Mouse (Mus musculus) Patski (cell line): ENCODE data around the gene Tdrd3. TPM values are rescaled to one million over a fixed set of nuclear protein-coding genes. Genes with fewer than 3 reads are reported as not detected.

ENCODE experiments used
- ATAC-seq: fragments of 100-300 bp; one replicate; pipeline ENCODE4 v1.8.0; 2021
- CTCF ChIA-PET: fragments of 350-600 bp; sonication (Branson Sonifier 250); formaldehyde crosslinking; loops from one replicate; lab custom pipeline; 2022; ENCODE audit warnings: inconsistent platforms; lab: Charles Lee
- POLR2A ChIA-PET: fragments of 350-600 bp; sonication (Branson Sonifier 250); formaldehyde crosslinking; loops from one replicate; lab custom pipeline; 2022; ENCODE audit warnings: antibody characterized with exemption, inconsistent platforms; lab: Charles Lee
- DNase-seq: peaks from one replicate; pipeline ENCODE4 v3.0.0-alpha.2; 2011; ENCODE audit warnings: low read depth, low spot score
- H3K27me3 ChIP-seq: fragments of 371-371 bp; one replicate; pipeline ENCODE4 v1.5.1; 2021
- CTCF ChIP-seq: fragments of 100-300 bp; IDR thresholded peaks from one replicate; pipeline ENCODE4 v1.5.1; 2021
- in situ Hi-C: fragments of 300-500 bp; cut with MboI; formaldehyde crosslinking; loops from 3 replicates; pipeline ENCODE4 v1.11.1; 2018; ENCODE audit warnings: low pct_unique_long_range_greater_than_20kb, mixed read lengths
- polyA plus RNA-seq: library from polyadenylated mRNA; unstranded; gene quantifications from one replicate; pipeline ENCODE4 v1.2.3, GENCODE M21; 2021

Gene Tdrd3
- 29.4 TPM for polyA plus RNA-seq

DNA sequence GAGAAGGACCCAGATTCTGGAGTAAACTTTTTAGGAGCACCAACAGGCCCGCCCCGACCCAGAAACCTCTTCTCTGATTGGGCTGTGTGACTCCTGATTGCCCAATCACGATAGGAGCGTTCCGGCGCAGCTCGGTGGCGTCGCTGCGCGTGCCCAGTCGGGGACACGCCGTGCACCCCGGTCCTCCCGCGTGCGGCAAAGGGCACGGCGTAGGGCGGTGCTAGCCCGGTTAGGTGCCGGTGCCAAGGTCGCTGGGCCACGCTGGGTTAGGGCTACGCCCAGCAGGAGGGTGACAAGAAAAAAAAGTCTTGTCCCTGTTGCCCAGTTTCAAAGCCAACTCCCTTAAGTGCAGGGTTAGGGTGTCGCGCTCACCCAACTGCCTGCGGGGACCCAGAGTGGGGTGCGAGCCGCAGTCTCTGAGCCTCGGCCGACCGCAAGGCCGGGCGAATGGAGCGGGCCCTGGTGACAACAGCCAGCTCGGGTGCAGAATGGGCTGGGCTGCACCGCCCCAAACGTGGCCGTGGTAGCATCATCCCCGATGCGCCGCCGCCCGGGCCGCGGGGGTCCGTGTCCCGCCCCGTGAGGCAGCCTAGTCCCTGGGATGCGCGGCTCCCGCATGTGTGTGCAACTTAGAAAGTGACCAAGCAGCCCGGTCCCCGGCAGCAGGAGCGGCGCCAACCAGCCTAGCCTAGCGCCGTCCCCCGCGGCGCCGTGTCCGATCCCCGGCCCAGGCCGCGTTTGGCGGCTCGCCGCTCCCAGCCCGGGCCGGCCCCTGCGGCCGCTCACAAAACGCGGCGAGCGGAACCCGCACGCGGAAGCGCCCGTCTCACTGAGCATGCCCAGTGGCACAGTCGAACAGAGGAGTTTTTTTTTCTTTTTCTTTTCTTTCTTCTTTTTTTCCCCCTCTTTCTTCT lies at the start of gene Tdrd3:
Gene Tdrd3 (plus strand): TSS at position 832 of the 914 bp plus-strand sequence.
- ChIA-PET CTCF (interaction anchor here (1.1 kb wide), 1 partner anchor 34 kb away, joined by 3 read pairs; no protein-coding TSS in a partner anchor), POLR2A (interaction anchor here (0.6 to 1.4 kb wide), 4 partner anchors 13 to 68 kb away, joined by 3 to 7 read pairs (median 3); no protein-coding TSS in a partner anchor)
- DNase-seq: peak; percentile 57
- ATAC-seq: peak; percentile 87
- in situ Hi-C loops: no loop called here
- no peaks in the 10 kb centered on the region for H3K27me3 ChIP-seq
- TF ChIP-seq CTCF: no peak

DNA sequence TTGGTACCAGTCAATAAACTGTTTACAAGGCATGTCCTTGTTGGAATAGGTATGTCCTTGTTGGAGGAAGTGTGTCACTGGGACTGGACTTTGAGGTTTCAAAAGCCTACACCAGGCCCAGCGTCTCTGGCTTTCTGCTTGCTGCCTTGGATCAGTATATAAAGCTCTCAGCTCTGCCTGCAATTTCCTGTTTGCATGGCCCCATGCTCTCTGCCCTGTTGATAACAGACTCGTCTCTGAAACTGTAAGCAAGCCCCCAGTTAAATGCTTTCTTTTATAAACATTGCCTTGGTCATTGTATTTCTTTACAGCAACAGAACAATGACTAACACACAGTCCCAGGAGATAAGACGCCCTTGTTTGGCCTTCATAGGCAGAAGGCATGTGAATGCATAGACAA lies 49.3 kb upstream of the Tdrd3 start:
- no peak for ATAC-seq
- H3K27me3 ChIP-seq: peaks cover 24% of the 10 kb centered on the region
- DNase-seq: no peak
- ChIA-PET CTCF (no interaction called here), POLR2A (no interaction called here)
- TF ChIP-seq CTCF: no peak
- in situ Hi-C loops: no loop called here

DNA sequence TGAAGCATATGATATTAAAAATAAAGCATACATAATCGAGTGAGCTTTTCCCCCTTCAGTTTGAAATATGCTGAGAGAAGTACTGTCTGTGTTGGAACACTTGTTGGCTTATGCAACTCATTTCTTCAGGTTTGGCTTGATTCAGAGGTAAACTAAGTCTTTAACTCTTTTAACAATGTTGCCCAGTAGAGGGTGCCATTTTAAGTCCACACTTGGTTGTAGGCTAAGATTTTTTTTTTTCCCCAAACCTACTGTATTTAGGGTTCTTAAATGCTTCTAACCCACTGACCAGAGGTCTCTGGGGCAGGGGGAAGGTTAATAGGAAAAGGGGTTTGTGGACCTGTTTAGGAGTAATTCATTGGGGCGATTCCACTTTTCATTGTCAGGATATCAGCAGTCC lies 33.4 kb upstream of the Tdrd3 start:
- in situ Hi-C loops: no loop called here
- no peaks in the 10 kb centered on the region for H3K27me3 ChIP-seq
- DNase-seq (no peak), ATAC-seq (no peak)
- TF ChIP-seq CTCF: peak; percentile 32
- ChIA-PET POLR2A (no interaction called here), CTCF (no interaction called here)

DNA sequence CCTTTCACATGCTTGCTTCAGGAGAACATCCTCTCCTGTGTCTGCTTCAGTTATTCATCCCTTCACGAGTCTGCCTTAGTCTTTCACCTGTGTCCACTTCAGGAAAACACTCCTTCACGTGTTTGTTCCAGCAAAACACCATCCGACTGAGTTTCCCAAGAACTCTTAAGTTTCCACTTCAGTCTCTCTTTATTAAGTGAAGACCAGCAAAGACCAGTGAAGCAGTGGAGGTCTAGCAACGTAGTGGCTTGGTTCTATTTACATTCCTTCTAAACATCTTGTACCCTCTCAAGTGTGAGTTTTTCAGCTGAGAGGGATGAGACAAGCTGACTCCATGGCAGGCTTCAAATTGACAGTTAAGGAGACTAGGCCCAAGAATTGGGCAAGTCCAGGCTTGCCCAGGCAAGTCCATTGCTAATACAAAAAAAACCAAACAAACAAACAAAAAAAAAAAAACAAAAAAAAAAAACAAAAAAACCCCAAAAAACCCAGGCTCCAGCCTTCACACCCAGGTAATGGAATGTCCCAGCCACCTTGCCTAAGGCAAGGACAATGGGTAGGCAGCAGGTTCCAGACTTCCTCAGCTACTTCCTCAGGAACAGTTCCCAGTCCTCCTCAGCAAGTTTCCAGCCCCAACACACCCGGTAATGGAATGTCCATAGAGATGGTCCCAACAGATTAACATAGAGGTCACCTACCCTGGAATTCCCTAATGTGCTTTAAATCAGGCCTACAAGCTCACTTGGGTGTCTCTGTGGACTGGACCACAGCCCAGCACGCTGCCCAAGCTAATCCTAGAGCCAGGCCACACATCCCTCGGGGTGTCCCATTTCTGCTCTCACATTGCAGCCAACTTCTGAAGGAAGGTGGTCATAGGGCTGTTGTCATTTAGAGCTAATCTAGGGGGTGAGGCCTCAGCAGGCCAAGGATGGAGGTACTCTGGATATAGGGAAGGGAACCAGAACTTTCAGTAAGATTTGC lies 31.9 kb upstream of the Tdrd3 start:
- DNase-seq (no peak), ATAC-seq (no peak)
- in situ Hi-C loops: no loop called here
- ChIA-PET CTCF (no interaction called here), POLR2A (no interaction called here)
- TF ChIP-seq CTCF: no peak
- H3K27me3 ChIP-seq: no peaks in the 10 kb centered on the region

DNA sequence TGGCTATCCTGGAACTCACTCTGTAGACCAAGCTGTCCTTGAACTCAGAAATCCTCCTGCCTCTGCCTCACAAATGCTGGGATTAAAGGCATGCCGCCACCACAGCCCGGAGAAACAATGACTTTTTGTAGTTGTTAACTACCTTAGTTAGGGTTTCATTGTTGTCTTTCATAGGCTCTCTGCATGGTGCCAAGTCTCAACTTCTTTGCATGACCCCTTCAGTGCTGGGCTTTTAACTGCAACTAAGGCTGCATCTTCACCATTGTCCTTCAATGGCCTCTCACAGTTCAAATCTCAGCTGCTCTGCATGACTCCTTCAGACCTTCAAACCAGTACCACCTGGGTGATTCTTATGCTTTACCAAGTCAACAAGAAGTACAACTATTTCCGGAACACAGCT lies 23.3 kb upstream of the Tdrd3 start:
- in situ Hi-C loops: no loop called here
- ChIA-PET POLR2A (no interaction called here), CTCF (no interaction called here)
- DNase-seq: no peak
- H3K27me3 ChIP-seq: peaks cover 4% of the 10 kb centered on the region
- TF ChIP-seq CTCF: no peak
- no peak for ATAC-seq

DNA sequence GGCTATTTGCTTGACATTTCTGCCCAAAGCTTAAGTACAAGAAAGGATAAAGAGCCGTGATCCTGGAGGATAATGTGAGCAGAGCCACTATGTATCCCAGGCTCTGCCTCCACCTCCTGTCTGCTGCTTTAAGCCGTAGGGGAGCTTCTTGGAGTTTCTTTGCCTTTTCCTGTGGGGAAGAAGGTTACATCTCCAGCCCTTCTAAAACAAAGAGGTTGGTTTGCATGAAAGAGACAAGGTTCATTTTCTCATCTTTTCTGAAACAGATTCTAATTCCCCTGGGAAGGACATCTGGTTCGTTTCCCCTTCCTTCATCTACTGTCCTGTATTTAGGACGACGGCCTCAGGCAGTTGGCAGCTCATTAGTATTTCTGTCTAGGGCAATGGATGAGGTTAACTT lies 19.8 kb upstream of the Tdrd3 start:
- no peak for TF ChIP-seq CTCF
- ChIA-PET CTCF (no interaction called here), POLR2A (no interaction called here)
- in situ Hi-C loops: no loop called here
- no peak for DNase-seq
- peaks cover 9% of the 10 kb centered on the region for H3K27me3 ChIP-seq
- no peak for ATAC-seq

DNA sequence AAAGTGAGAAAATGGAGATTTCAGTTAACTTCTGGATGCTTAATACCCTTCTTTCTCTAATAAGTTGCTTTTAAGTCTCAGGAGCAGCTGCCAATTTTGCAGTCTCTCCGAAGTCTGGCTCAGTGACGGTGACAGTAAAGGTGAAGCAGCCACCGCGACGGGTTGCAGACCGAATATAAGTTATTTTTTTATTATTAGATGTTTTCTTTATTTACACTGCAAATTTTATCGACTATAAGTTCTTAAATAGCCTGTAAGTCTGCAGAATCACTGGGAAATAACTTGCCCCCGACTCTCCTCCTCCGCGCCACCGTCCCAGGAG lies 992 bp upstream of the Tdrd3 start:
- no peak for TF ChIP-seq CTCF
- in situ Hi-C loops: no loop called here
- ChIA-PET POLR2A (interaction anchor here (1.4 kb wide), 1 partner anchor 26 kb away, joined by 3 read pairs; no protein-coding TSS in a partner anchor), CTCF (interaction anchor here (1.1 kb wide), 1 partner anchor 35 kb away, joined by 3 read pairs; no protein-coding TSS in a partner anchor)
- DNase-seq (no peak), ATAC-seq (no peak)
- H3K27me3 ChIP-seq: no peaks in the 10 kb centered on the region

DNA sequence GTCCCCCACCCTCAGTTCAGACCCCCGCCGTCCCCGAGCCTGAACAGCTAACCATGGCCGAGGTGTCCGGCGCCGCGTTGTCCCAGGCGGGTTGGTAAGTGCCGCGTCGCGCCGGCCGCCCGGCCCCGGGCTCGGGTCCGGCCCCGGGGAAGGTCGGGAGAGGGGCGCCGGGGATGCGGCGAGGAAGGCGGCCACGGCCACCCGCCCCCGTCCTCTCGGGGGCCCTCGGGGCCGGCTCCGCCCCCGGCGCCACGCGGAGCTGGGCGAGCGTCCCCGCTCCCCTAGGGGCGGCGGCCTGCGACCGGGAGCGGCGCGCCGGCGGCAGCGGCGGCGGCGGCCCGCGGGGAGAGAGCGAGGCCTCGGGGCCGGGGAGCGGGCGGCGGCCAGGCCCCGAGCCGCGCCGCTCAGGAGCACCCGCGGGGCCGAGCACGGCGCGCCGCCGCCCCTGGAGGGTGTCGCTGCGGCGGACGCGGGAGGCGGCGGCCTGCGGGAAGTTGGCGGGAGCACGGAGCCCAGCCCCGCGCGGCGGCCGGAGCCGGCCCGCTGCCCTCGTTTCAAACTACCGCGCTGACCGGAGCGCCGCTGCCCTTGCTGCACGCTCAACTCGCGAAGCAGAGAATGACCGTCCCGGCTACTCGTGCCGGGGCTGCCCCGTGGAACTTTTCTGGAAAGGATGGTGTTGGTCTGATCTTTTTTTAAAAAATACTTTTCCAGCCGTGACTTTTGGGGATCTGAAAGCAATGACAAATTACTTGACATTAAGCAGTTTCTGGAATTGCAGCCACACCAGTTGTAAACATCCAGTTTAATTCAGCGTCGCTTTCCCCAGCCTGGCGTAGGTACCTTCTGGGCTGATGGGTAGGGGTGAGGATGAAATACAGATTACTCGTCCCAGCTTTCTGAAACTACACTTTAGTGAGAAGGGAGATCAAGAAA lies 584 bp downstream of the Tdrd3 start:
- CTCF ChIA-PET: interaction anchor here (0.8 kb wide), 1 partner anchor 16 kb away, joined by 3 read pairs; no protein-coding TSS in a partner anchor
- peak; percentile 61 for ATAC-seq
- TF ChIP-seq CTCF: no peak
- no peak for DNase-seq
- no peaks in the 10 kb centered on the region for H3K27me3 ChIP-seq
- POLR2A ChIA-PET: interaction anchor here (0.6 to 1.4 kb wide), 4 partner anchors 12 to 69 kb away, joined by 3 to 7 read pairs (median 3); no protein-coding TSS in a partner anchor
- in situ Hi-C loops: no loop called here

DNA sequence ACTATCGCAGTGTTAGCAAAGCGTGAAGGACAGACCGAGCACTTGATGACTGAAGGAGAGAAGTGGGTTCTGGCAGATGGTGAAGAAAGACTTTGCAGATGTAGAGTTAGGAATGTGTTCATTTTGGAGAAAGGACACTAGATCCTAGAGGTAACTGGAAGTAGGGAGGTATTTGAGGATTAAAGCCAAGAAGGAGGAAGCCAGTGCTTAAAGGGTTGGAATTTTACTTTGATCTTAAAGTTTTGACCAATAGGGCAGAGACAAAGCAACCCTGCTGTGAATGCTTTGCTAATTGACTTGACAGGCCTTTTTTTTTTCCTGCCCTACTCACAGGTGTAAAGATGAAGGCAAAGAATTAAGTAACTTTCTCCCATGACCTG lies 1.2 kb downstream of the Tdrd3 start:
- TF ChIP-seq CTCF: no peak
- ChIA-PET POLR2A (no interaction called here), CTCF (interaction anchor here (0.8 kb wide), 1 partner anchor 16 kb away, joined by 3 read pairs; no protein-coding TSS in a partner anchor)
- DNase-seq (no peak), ATAC-seq (no peak)
- no peaks in the 10 kb centered on the region for H3K27me3 ChIP-seq
- in situ Hi-C loops: no loop called here

DNA sequence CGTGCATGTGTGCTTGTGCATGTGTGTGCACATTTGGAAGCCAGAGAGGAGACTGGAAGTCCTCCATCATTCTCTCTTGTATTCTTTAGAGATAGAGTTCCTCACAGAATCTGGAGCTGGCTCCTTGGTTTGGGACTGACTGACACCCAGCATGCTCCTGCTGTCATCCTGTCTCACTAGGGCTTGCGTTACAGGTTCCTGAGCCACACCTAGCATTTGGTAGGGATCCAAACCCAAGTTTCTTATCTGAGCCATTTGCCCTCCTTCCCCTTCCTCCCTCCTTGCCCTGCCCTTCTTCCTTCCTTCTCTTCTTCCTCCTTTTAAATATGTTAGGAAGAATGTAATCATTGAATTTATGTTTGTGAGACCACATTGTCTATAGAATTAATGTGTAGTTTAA lies 3.3 kb downstream of the Tdrd3 start:
- CTCF ChIA-PET: no interaction called here
- no peak for TF ChIP-seq CTCF
- POLR2A ChIA-PET: no interaction called here
- no peak for DNase-seq
- in situ Hi-C loops: no loop called here
- no peaks in the 10 kb centered on the region for H3K27me3 ChIP-seq
- ATAC-seq: no peak
